ENCODE assay signal across 12 mouse cellular contexts in genomic region chr6:100052955-100053795, GRCm38 (mm10).
DNase-seq lines count a peak whose midpoint lies in the region.
"Had no signal": no experiment of that assay in that cellular context is flagged by ENCODE, and none has a peak within 500 bp of the region (broad histone marks: within the 10 kb centered on the region; RNA-seq: fewer than 3 reads in every experiment).

No protein-coding gene starts in this region.

- DNase-seq in heart, adult 11 months: peak; percentile 93
- no peak for DNase-seq in heart, postnatal 14 days
- peak; percentile 44 for DNase-seq in MN1 (ENCODE audit: low spot score)
- peak; percentile 63 for DNase-seq in hindlimb bud, embryonic 11.5 days (ENCODE audit: extremely low spot score, low read depth, low spot score)
- peak; percentile 16 to 43 for DNase-seq in kidney, postnatal 25 days
- DNase-seq in c-Kit-positive CD71-positive TER-119-positive erythroid progenitor cells, embryonic 14.5 days (ENCODE audit: low spot score): no peak
- DNase-seq in layer of hippocampus, adult 18-20 months (ENCODE audit: low spot score in 2 of 2): no peak
- DNase-seq in gastrocnemius, postnatal 4 days (ENCODE audit: low spot score in 2 of 2): no peak
- DNase-seq: adrenal gland, postnatal 10 days; cerebellum, adult 2 months; spleen, adult 18-20 months; thymus, postnatal 25 days had no signal

- intact Hi-C loops in heart, postnatal 14 days (cut with DNase I): no loop called here

Comparison
In these comparisons a context has a peak if more than half of its experiments do, and no peak if none do; other contexts are left out.
1. DNase-seq: peak in heart, adult 11 months (single experiment), MN1 (single experiment), hindlimb bud, embryonic 11.5 days (single experiment) and kidney, postnatal 25 days (2 of 2); none in heart, postnatal 14 days (0 of 2), c-Kit-positive CD71-positive TER-119-positive erythroid progenitor cells, embryonic 14.5 days (single experiment), layer of hippocampus, adult 18-20 months (0 of 2) and gastrocnemius, postnatal 4 days (0 of 2).